Mouse (Mus musculus) lung, embryonic 16.5 days (tissue): ENCODE results near the gene Vmn2r74. TPM values are rescaled to one million over a fixed set of nuclear protein-coding genes. Genes with fewer than 3 reads are reported as not detected.

Source experiments
- ATAC-seq: fragments of 200-750 bp; cut with Nextera tagmentation; 2 replicates; pipeline ENCODE4 v1.8.0; 2017; ENCODE audit warnings: low read depth, mild to moderate bottlenecking, moderate library complexity
- H3K27ac ChIP-seq: fragments of 300-500 bp; sonication (generic); 2 replicates; pipeline ENCODE4 v1.5.1; 2014; ENCODE audit warnings: mild to moderate bottlenecking, control low read depth, low read length
- H3K27me3 ChIP-seq: fragments of 300-500 bp; sonication (generic); 2 replicates; pipeline ENCODE4 v1.6.1; 2014; ENCODE audit warnings: low read depth, low read length, mixed read lengths; ENCODE audit not compliant: control insufficient read depth, insufficient read depth
- H3K36me3 ChIP-seq: fragments of 300-500 bp; sonication (generic); 2 replicates; pipeline ENCODE4 v1.6.1; 2014; ENCODE audit warnings: low read length; ENCODE audit not compliant: control insufficient read depth, insufficient read depth
- H3K4me1 ChIP-seq: fragments of 300-500 bp; sonication (generic); replicated peaks from 2 replicates; pipeline ENCODE4 v1.6.1; 2014; ENCODE audit warnings: low read length, mixed read lengths; ENCODE audit not compliant: control insufficient read depth, insufficient read depth
- H3K4me2 ChIP-seq: fragments of 300-500 bp; sonication (generic); 2 replicates; pipeline ENCODE4 v1.6.1; 2014; ENCODE audit warnings: low read depth, low read length, control low read depth
- H3K4me3 ChIP-seq: fragments of 300-500 bp; sonication (generic); 2 replicates; pipeline ENCODE4 v1.5.1; 2014; ENCODE audit warnings: mild to moderate bottlenecking, low read length, control low read depth
- H3K9ac ChIP-seq: fragments of 300-500 bp; sonication (generic); 2 replicates; pipeline ENCODE4 v1.6.1; 2014; ENCODE audit warnings: low read length, control low read depth
- H3K9me3 ChIP-seq: fragments of 300-500 bp; sonication (generic); 2 replicates; pipeline ENCODE4 v1.6.1; 2016; ENCODE audit warnings: low read length; ENCODE audit not compliant: control insufficient read depth
- WGBS: fragments of 180-500 bp; shearing (Covaris S2); extraction: QIAGEN DNeasy Blood & Tissue Kit; methylation state at CpG from one replicate; pipeline ENCODE4 v1.1.7; 2014; 5-methylcytosine and 5-hydroxymethylcytosine counted together
- polyA plus RNA-seq: library from polyadenylated mRNA; unstranded; fragments of >200 nt; fragmentation: Nextera tagmentation; extraction: Ambion mirVana; gene quantifications from 2 replicates; pipeline ENCODE4 v1.2.1, GENCODE M21; 2015

Vmn2r74 gene
- polyA plus RNA-seq, result not detected in 2 replicates

DNA sequence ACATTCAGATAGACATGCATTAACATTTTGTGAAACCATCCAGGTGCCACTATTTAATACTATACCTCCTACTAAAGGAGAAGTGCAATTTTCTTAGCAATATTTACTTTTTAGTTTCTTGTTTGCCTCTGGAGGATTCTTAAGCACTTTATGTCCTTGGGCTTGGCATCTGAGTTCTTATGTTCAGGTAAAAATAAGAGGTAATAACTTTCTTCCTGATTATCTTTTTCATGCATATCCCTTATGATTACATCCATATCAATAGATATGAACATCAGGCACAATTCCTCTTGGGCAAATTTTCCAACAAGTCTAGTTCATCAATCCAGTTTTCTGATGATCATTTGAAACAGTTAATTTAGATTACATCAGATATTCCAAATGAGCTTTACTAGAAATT is at the start of gene Vmn2r74:
Gene Vmn2r74 (minus strand): TSS at position 101 of the 400 bp plus-strand sequence.
- Histone ChIP-seq H3K9me3 (no peaks in the 10 kb centered on the region), H3K4me2 (no peak within 1 kb of the TSS), H3K27me3 (no peaks in the 10 kb centered on the region), H3K9ac (no peak within 1 kb of the TSS), H3K36me3 (no peaks in the 10 kb centered on the region), H3K27ac (no peak within 1 kb of the TSS), H3K4me3 (no peak within 1 kb of the TSS), H3K4me1 (no peaks in the 10 kb centered on the region)
- ATAC-seq, result no peak

DNA sequence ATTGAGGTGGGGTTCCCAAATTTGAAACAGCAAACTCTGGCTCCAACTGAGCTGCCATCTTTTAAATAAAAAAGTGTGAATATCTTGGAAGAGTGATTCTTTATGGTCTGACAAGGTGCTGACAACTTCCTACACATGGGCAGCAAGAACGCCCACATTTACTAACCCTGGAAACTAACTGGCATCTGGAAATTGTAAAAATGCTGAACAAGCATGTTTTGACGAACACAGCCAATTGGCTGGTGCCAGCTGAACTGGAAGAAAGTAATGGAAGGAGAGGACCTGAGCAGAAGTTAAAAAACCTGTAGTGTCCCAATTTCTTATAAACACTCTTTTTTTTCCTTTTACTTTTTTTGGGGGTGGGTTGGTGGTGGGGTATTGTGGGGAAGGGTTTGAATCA is 46.1 kb upstream of the Vmn2r74 start:
- Histone ChIP-seq H3K27me3 (no peaks in the 10 kb centered on the region), H3K36me3 (no peaks in the 10 kb centered on the region), H3K4me1 (no peaks in the 10 kb centered on the region), H3K9me3 (peaks cover 7% of the 10 kb centered on the region), H3K9ac (no peak overlapping the region), H3K4me2 (no peak overlapping the region), H3K4me3 (no peak overlapping the region), H3K27ac (no peak overlapping the region)
- 73% methylated on average over 2 of the region's 2 CpGs for WGBS
- no peak for ATAC-seq

Other genes starting within 250 kb of the Vmn2r74 start
- not detected in 2 replicates for gene Vmn2r72, start 206.5 kb downstream of the Vmn2r74 start, polyA plus RNA-seq
- gene Vmn2r73, start 85.4 kb downstream of the Vmn2r74 start, polyA plus RNA-seq, result not detected in 2 replicates
- gene Vmn2r75, start 210.1 kb upstream of the Vmn2r74 start, polyA plus RNA-seq, result not detected in 2 replicates